Mouse (Mus musculus) urinary bladder, adult 18-20 months (tissue): Measurements from ENCODE around the gene Tulp2.

Source experiments
- DNase-seq, 2 experiments: peaks; one replicate each; pipeline ENCODE4 v3.0.0; 2022; ENCODE audit warnings: low spot score in 2 of 2, mixed read lengths in 2 of 2

Gene Tulp2

GRCm38 (mm10) chr7:45553519-45553918, 71.8 kb downstream of the Tulp2 start:
- DNase-seq = no peak

GRCm38 (mm10) chr7:45553990-45554389, 72.3 kb downstream of the Tulp2 start:
- DNase-seq = no peak

GRCm38 (mm10) chr7:45554744-45555143, 73.1 kb downstream of the Tulp2 start, which contains the start of gene Hsd17b14:
Hsd17b14 (plus strand) TSS chr7:45554893.
- no peak for DNase-seq

GRCm38 (mm10) chr7:45555787-45556186, 74.1 kb downstream of the Tulp2 start:
- peak; percentile 57 to 65 for DNase-seq

GRCm38 (mm10) chr7:45558907-45559306, 77.2 kb downstream of the Tulp2 start:
- DNase-seq = peak in 1 of 2 experiments; percentile 55

GRCm38 (mm10) chr7:45560241-45560640, 78.6 kb downstream of the Tulp2 start:
- DNase-seq = no peak

- peak; percentile 66 to 70 for DNase-seq
These were observed 79.4 kb downstream of the Tulp2 start for GRCm38 (mm10) chr7:45560843-45561623.

GRCm38 (mm10) chr7:45561624-45562520, 80.2 kb downstream of the Tulp2 start:
- no peak for DNase-seq

- DNase-seq = no peak
These were observed 83.1 kb downstream of the Tulp2 start for GRCm38 (mm10) chr7:45564811-45565210.

- no peak for DNase-seq
These were observed 83.8 kb downstream of the Tulp2 start for GRCm38 (mm10) chr7:45565446-45565845.

GRCm38 (mm10) chr7:45567112-45567779, 85.6 kb downstream of the Tulp2 start:
- no peak for DNase-seq

GRCm38 (mm10) chr7:45567780-45568516, 86.3 kb downstream of the Tulp2 start:
- DNase-seq = peak; percentile 72 to 91

GRCm38 (mm10) chr7:45568601-45569473, 87.2 kb downstream of the Tulp2 start:
- no peak for DNase-seq

- peak; percentile 70 to 75 for DNase-seq
These were observed 88.5 kb downstream of the Tulp2 start, which contains the start of gene Bcat2 for GRCm38 (mm10) chr7:45570103-45570741. Bcat2 (plus strand) TSS chr7:45570153.

- no peak for DNase-seq
These were observed 90.3 kb downstream of the Tulp2 start for GRCm38 (mm10) chr7:45571966-45572365.
